Mouse (Mus musculus): ENCODE measurements around the gene Prmt1. TPM values are rescaled to one million over a fixed set of nuclear protein-coding genes. Genes with fewer than 3 reads are reported as not detected.

Gene Prmt1
- polyA plus RNA-seq, 1 experiment from 2014 or later, result 55.6 TPM

GRCm38 (mm10) chr7:45017242-45018061 is 31.1 kb upstream of the Prmt1 start, which contains the start of gene Rras:
TSS of gene Rras (plus strand) at chr7:45017961.
- Histone ChIP-seq H3K36me3 (ENCODE audit: inconsistent target) (peaks cover 24% of the 10 kb centered on the region; the same call in 1 of the 2 replicates), H3K4me3 (ENCODE audit: inconsistent target) (peak within 1 kb of the TSS; percentile 60), H3K79me2 (ENCODE audit: inconsistent target) (peaks cover 33% of the 10 kb centered on the region), H3K27ac (peak within 1 kb of the TSS; percentile 90)
- 2% methylated on average over 35 of the region's 36 CpGs for WGBS (ENCODE audit: missing documents)

GRCm38 (mm10) chr7:45016761-45017160 is 30.4 kb upstream of the Prmt1 start:
- Histone ChIP-seq H3K36me3 (ENCODE audit: inconsistent target) (peaks cover 31% of the 10 kb centered on the region; the same call in 1 of the 2 replicates), H3K79me2 (ENCODE audit: inconsistent target) (peaks cover 40% of the 10 kb centered on the region), H3K4me3 (ENCODE audit: inconsistent target) (peak overlapping the region; percentile 57), H3K27ac (peak overlapping the region; percentile 90)
- 0% methylated on average over 4 of the region's 4 CpGs for WGBS (ENCODE audit: missing documents)

- under 1% methylated on average over 69 of the region's 69 CpGs for WGBS (ENCODE audit: missing documents)
- Histone ChIP-seq H3K4me3 (ENCODE audit: inconsistent target) (peak within 1 kb of the TSS; percentile 91), H3K27ac (peak within 1 kb of the TSS; percentile 90), H3K36me3 (ENCODE audit: inconsistent target) (peaks cover 33% of the 10 kb centered on the region; the same call in 1 of the 2 replicates), H3K79me2 (ENCODE audit: inconsistent target) (peaks cover 45% of the 10 kb centered on the region)
Observed at GRCm38 (mm10) chr7:45015957-45016612, 29.7 kb upstream of the Prmt1 start, which contains the start of gene Scaf1. TSS of gene Scaf1 (minus strand) at chr7:45016363.

- WGBS (ENCODE audit: missing documents), result 0% methylated on average over 19 of the region's 20 CpGs
- H3K4me3 ChIP-seq (ENCODE audit: inconsistent target), result peak overlapping the region; percentile 91
- H3K27ac ChIP-seq, result peak overlapping the region; percentile 65
- H3K36me3 ChIP-seq (ENCODE audit: inconsistent target), result peaks cover 31% of the 10 kb centered on the region; the same call in 1 of the 2 replicates
- H3K79me2 ChIP-seq (ENCODE audit: inconsistent target), result peaks cover 50% of the 10 kb centered on the region
Observed at GRCm38 (mm10) chr7:45015344-45015956, 29.1 kb upstream of the Prmt1 start.

- 87% methylated on average over 3 of the region's 3 CpGs for WGBS (ENCODE audit: missing documents)
Observed at GRCm38 (mm10) chr7:45014096-45014451, 27.7 kb upstream of the Prmt1 start.

GRCm38 (mm10) chr7:45013366-45014095 is 27.2 kb upstream of the Prmt1 start:
- 95% methylated on average over 13 of the region's 16 CpGs for WGBS (ENCODE audit: missing documents)
- Histone ChIP-seq H3K79me2 (ENCODE audit: inconsistent target) (peaks cover 69% of the 10 kb centered on the region), H3K27ac (no peak overlapping the region), H3K4me3 (ENCODE audit: inconsistent target) (no peak overlapping the region), H3K36me3 (ENCODE audit: inconsistent target) (peaks cover 48% of the 10 kb centered on the region)

More at GRCm38 (mm10) chr7:45014096-45014451, 27.7 kb upstream of the Prmt1 start:
- no peak overlapping the region for H3K4me3 ChIP-seq (ENCODE audit: inconsistent target)
- H3K27ac ChIP-seq, result no peak overlapping the region
- peaks cover 63% of the 10 kb centered on the region for H3K79me2 ChIP-seq (ENCODE audit: inconsistent target)
- peaks cover 42% of the 10 kb centered on the region for H3K36me3 ChIP-seq (ENCODE audit: inconsistent target)

- H3K27ac ChIP-seq, result no peak overlapping the region
- peaks cover 71% of the 10 kb centered on the region for H3K79me2 ChIP-seq (ENCODE audit: inconsistent target)
- H3K4me3 ChIP-seq (ENCODE audit: inconsistent target), result no peak overlapping the region
- H3K36me3 ChIP-seq (ENCODE audit: inconsistent target), result peaks cover 49% of the 10 kb centered on the region
- WGBS (ENCODE audit: missing documents), result 92% methylated on average over 4 of the region's 4 CpGs
Observed at GRCm38 (mm10) chr7:45012824-45013223, 26.5 kb upstream of the Prmt1 start.

- no peak overlapping the region for H3K27ac ChIP-seq
- H3K4me3 ChIP-seq (ENCODE audit: inconsistent target), result no peak overlapping the region
- peaks cover 71% of the 10 kb centered on the region for H3K79me2 ChIP-seq (ENCODE audit: inconsistent target)
- peaks cover 53% of the 10 kb centered on the region for H3K36me3 ChIP-seq (ENCODE audit: inconsistent target)
- 98% methylated on average over 5 of the region's 6 CpGs for WGBS (ENCODE audit: missing documents)
Observed at GRCm38 (mm10) chr7:45012011-45012410, 25.6 kb upstream of the Prmt1 start.

- 90% methylated on average over 16 of the region's 19 CpGs for WGBS (ENCODE audit: missing documents)
- no peak overlapping the region for H3K4me3 ChIP-seq (ENCODE audit: inconsistent target)
- H3K36me3 ChIP-seq (ENCODE audit: inconsistent target), result peaks cover 85% of the 10 kb centered on the region
- H3K79me2 ChIP-seq (ENCODE audit: inconsistent target), result peaks cover 62% of the 10 kb centered on the region
- H3K27ac ChIP-seq, result no peak overlapping the region
Observed at GRCm38 (mm10) chr7:45008411-45008810, 22.0 kb upstream of the Prmt1 start.

GRCm38 (mm10) chr7:45007846-45008245 is 21.5 kb upstream of the Prmt1 start:
- H3K36me3 ChIP-seq (ENCODE audit: inconsistent target), result peaks cover 83% of the 10 kb centered on the region
- WGBS (ENCODE audit: missing documents), result 98% methylated on average over 25 of the region's 30 CpGs
- no peak overlapping the region for H3K27ac ChIP-seq
- peaks cover 57% of the 10 kb centered on the region for H3K79me2 ChIP-seq (ENCODE audit: inconsistent target)
- no peak overlapping the region for H3K4me3 ChIP-seq (ENCODE audit: inconsistent target)

GRCm38 (mm10) chr7:45007141-45007540 is 20.8 kb upstream of the Prmt1 start:
- Histone ChIP-seq H3K27ac (no peak overlapping the region), H3K4me3 (ENCODE audit: inconsistent target) (no peak overlapping the region), H3K79me2 (ENCODE audit: inconsistent target) (peaks cover 52% of the 10 kb centered on the region; the same call in 1 of the 2 replicates), H3K36me3 (ENCODE audit: inconsistent target) (peaks cover 83% of the 10 kb centered on the region)
- WGBS (ENCODE audit: missing documents), result 96% methylated on average over 29 of the region's 29 CpGs

- no peak overlapping the region for H3K4me3 ChIP-seq (ENCODE audit: inconsistent target)
- 99% methylated on average over 10 of the region's 12 CpGs for WGBS (ENCODE audit: missing documents)
- H3K27ac ChIP-seq, result no peak overlapping the region
- peaks cover 83% of the 10 kb centered on the region for H3K36me3 ChIP-seq (ENCODE audit: inconsistent target)
- H3K79me2 ChIP-seq (ENCODE audit: inconsistent target), result peaks cover 51% of the 10 kb centered on the region; the same call in 1 of the 2 replicates
Observed at GRCm38 (mm10) chr7:45006503-45006902, 20.1 kb upstream of the Prmt1 start.

- no peak overlapping the region for H3K4me3 ChIP-seq (ENCODE audit: inconsistent target)
- H3K79me2 ChIP-seq (ENCODE audit: inconsistent target), result peaks cover 53% of the 10 kb centered on the region; the same call in 1 of the 2 replicates
- H3K36me3 ChIP-seq (ENCODE audit: inconsistent target), result peaks cover 85% of the 10 kb centered on the region
- 85% methylated on average over 6 of the region's 6 CpGs for WGBS (ENCODE audit: missing documents)
- no peak overlapping the region for H3K27ac ChIP-seq
Observed at GRCm38 (mm10) chr7:45005321-45005992, 19.1 kb upstream of the Prmt1 start.

All from macrophage (primary cell).